Mouse (Mus musculus) lung, adult 18-20 months (tissue): ENCODE measurements around the gene Olfr617.
"Not testable (repeated sequence)": the region's sequence is repeated elsewhere in the genome, so short reads cannot be mapped to it uniquely, and the experiment has no call there.

Experiments used
- DNase-seq, 2 experiments: peaks; one replicate each; pipeline ENCODE4 v3.0.0; 2022; ENCODE audit warnings: mixed read lengths in 2 of 2

The Olfr617 gene

GRCm38 (mm10) chr7:103572761-103573160, at the start of gene Olfr617:
Gene Olfr617, plus strand, starts transcription at chr7:103573061.
- DNase-seq = no peak

- not testable (repeated sequence) for DNase-seq
These were observed 30.2 kb upstream of the Olfr617 start, which contains the start of gene Olfr612 for GRCm38 (mm10) chr7:103542617-103543016. Gene Olfr612, minus strand, starts transcription at chr7:103542717.

GRCm38 (mm10) chr7:103547774-103548173, 25.1 kb upstream of the Olfr617 start, which contains the start of gene Olfr613:
Gene Olfr613, plus strand, starts transcription at chr7:103548074.
- DNase-seq = no peak

- no peak for DNase-seq
These were observed 17.1 kb upstream of the Olfr617 start, which contains the start of gene Olfr615 for GRCm38 (mm10) chr7:103555779-103556178. Gene Olfr615, plus strand, starts transcription at chr7:103556079.

- DNase-seq = no peak
These were observed 3.8 kb upstream of the Olfr617 start, which contains the start of gene Olfr616 for GRCm38 (mm10) chr7:103569043-103569442. Gene Olfr616, minus strand, starts transcription at chr7:103569143.

GRCm38 (mm10) chr7:103589803-103590202, 16.9 kb downstream of the Olfr617 start, which contains the start of gene Olfr618:
Gene Olfr618, plus strand, starts transcription at chr7:103590103.
- DNase-seq = no peak

GRCm38 (mm10) chr7:103600275-103600674, 27.4 kb downstream of the Olfr617 start, which contains the start of gene Olfr619:
Gene Olfr619, plus strand, starts transcription at chr7:103600575.
- DNase-seq = no peak

GRCm38 (mm10) chr7:103607425-103607824, 34.6 kb downstream of the Olfr617 start:
- no peak for DNase-seq

- DNase-seq = no peak
These were observed 39.6 kb downstream of the Olfr617 start, which contains the start of gene Olfr620 for GRCm38 (mm10) chr7:103612434-103612833. Gene Olfr620, minus strand, starts transcription at chr7:103612534.
